Mouse (Mus musculus): ENCODE results near the gene Dab2ip.
A peak's percentile ranks its signal among the peaks of the same experiment; 100 is the strongest.

Dab2ip gene

GRCm38 (mm10) chr2:35557911-35558825, at the start of gene Dab2ip:
TSS of gene Dab2ip (plus strand) at chr2:35558266.
- no peak for DNase-seq

- DNase-seq: peak; percentile 62
Measured at GRCm38 (mm10) chr2:35508597-35509342, 49.3 kb upstream of the Dab2ip start.

GRCm38 (mm10) chr2:35509343-35509667, 48.8 kb upstream of the Dab2ip start:
- no peak for DNase-seq

GRCm38 (mm10) chr2:35509888-35510287, 48.2 kb upstream of the Dab2ip start:
- no peak for DNase-seq

GRCm38 (mm10) chr2:35510920-35511319, 47.1 kb upstream of the Dab2ip start:
- DNase-seq: no peak

- no peak for DNase-seq
Measured at GRCm38 (mm10) chr2:35512226-35512625, 45.8 kb upstream of the Dab2ip start.

- DNase-seq: peak; percentile 38
Measured at GRCm38 (mm10) chr2:35514051-35514892, 43.8 kb upstream of the Dab2ip start.

GRCm38 (mm10) chr2:35526612-35527242, 31.3 kb upstream of the Dab2ip start:
- DNase-seq: no peak

- DNase-seq: no peak
Measured at GRCm38 (mm10) chr2:35529086-35529485, 29.0 kb upstream of the Dab2ip start.

GRCm38 (mm10) chr2:35529856-35530255, 28.2 kb upstream of the Dab2ip start:
- no peak for DNase-seq

- DNase-seq: no peak
Measured at GRCm38 (mm10) chr2:35530732-35531131, 27.3 kb upstream of the Dab2ip start.

GRCm38 (mm10) chr2:35533646-35534045, 24.4 kb upstream of the Dab2ip start:
- no peak for DNase-seq

GRCm38 (mm10) chr2:35539276-35539972, 18.6 kb upstream of the Dab2ip start:
- peak; percentile 72 for DNase-seq

GRCm38 (mm10) chr2:35540798-35541197, 17.3 kb upstream of the Dab2ip start:
- no peak for DNase-seq

GRCm38 (mm10) chr2:35544717-35545116, 13.3 kb upstream of the Dab2ip start:
- peak; percentile 26 for DNase-seq

GRCm38 (mm10) chr2:35545125-35545590, 12.9 kb upstream of the Dab2ip start:
- no peak for DNase-seq

GRCm38 (mm10) chr2:35546462-35546861, 11.6 kb upstream of the Dab2ip start:
- DNase-seq: no peak

GRCm38 (mm10) chr2:35549191-35549590, 8.9 kb upstream of the Dab2ip start:
- DNase-seq: no peak

GRCm38 (mm10) chr2:35550097-35550496, 8.0 kb upstream of the Dab2ip start:
- no peak for DNase-seq

- DNase-seq: no peak
Measured at GRCm38 (mm10) chr2:35556918-35557486, 1.1 kb upstream of the Dab2ip start.

- no peak for DNase-seq
Measured at GRCm38 (mm10) chr2:35558826-35559550, 922 bp downstream of the Dab2ip start.
